Mouse (Mus musculus) heart, adult 18-20 months (tissue): ENCODE measurements around the gene Ces1h. TPM values are rescaled to one million over a fixed set of nuclear protein-coding genes. Genes with fewer than 3 reads are reported as not detected.

Source experiments
- DNase-seq, 2 experiments: peaks; one replicate each; pipeline ENCODE4 v3.0.0; 2021 to 2022; ENCODE audit warnings: mixed read lengths in 1 of 2
- long read RNA-seq, 2 experiments: library from polyadenylated mRNA; stranded (forward); transcript quantifications; one replicate each; pipeline ENCODE4 v2.0.0; 2021
- total RNA-seq, 2 experiments: library from RNA; stranded (reverse); gene quantifications; 2 replicates each; pipeline ENCODE4 v1.2.3; 2021

Ces1h gene
- total RNA-seq: not detected
- long read RNA-seq, experiment 1: 0 reads
- long read RNA-seq, experiment 2: 0 reads

DNA sequence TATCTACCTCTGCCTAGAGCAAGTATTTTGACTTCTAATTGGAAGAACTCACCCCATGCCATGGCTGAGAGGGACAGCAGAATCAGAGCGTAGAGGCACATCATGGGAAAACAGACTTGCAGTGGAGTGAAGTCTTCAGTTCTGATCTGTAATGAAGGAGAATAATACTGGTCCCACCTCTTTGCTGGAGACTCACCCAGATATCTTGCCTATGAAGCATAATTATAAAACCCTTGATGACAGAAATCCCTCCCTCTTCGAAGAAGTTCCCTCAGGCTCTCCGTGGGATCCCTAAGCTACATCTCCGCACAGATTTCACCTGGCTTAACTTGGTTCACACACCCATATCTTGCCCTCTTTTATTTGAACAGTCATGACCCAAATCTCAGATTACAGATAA lies at the start of gene Ces1h:
Gene Ces1h, minus strand, starts transcription at position 101 of the 400 bp plus-strand sequence.
- no peak for DNase-seq

DNA sequence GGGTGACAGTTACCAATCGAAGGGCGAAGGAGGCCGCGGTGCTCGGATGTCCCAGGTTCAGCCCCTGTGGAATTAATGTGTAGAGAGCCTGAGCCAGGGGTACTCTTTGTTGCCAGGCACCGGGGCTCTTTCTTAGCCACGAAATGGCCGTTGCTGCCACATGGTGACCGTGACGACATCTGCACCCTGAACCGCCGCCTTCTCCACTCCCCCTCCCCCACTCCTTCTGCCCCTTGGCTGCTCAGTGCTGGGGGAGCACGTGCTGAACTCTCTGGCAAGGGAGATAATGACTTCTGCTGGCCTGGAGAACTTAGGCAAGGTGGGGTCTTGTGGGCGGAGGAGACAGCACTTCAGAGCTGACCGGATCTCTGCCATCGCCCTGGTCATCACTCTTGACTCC lies 47.7 kb upstream of the Ces1h start:
- DNase-seq: no peak

DNA sequence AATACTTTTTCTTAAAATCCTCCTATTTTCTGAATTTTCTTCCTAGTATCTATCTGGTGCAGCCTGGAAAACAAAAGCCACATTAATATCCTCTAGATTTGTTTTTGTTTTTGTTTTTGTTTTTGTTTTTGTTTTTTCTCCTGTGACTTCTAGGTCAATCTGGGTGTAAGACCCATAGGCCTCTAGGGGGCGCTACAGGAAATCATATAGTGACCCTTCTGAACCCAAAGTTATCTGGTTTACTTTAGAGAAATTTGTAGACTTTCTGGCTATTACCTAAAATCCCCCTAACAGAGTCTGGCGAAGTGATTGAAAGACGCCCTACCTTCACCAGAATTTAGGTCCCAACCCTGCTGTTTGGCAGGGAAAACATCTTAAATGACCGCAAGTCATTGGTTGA lies 35.9 kb upstream of the Ces1h start:
- DNase-seq: no peak

DNA sequence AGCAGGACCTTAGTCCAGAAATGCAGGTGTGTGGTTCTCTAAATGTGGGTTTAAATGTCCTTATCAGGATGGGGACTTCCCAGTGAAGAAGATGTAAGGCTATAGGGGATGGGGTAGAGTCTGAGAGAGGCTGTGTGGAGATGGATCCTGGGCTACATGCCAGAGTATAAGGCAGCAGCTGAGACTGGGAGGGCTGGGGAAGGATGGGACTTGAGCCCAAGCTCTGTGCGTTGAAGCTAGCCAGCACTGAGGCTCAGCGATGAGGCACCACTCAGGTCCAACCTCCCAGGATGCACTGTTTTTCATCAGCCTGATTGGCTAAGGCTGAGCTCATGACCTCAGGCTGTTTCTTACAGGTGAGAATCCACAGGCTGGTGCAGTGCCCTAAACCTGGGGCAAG lies 29.3 kb upstream of the Ces1h start:
- DNase-seq: no peak

DNA sequence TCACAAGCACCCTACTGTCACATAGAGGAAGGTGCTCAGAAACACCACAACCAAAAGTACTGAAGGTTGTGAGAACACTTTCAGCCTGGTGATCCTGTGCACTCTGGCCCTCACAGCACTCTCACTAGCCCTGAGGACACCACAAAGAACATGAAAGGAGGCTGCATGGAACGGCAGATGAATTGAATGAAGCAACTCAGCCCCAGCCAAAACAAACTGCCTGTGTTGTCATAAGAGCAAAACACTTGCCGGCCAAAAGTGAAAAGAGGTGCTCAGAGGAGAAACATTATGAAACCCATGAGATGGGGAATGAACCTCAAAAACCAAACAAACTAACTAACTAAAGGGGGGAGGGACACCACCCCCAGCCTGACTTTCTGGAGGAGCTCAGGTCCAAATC lies 20.2 kb upstream of the Ces1h start:
- DNase-seq: no peak

DNA sequence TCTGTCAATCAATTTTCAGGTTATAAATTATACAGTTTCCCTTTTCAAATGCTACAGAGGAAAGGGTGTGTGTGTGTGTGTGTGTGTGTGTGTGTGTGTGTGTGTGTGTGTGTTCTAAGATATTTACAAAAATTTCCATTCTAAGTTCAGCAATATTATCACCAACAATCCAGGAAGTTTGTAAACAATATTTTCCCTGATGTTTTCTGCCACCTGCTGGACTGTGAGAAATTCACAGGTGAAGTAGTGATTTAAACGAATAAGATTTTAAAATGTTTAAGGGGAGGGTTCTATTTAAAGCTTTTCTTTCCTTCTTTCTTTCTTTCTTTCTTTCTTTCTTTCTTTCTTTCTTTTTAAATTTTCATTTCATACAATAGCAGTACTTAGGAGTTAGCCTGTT lies 18.5 kb upstream of the Ces1h start:
- peak; percentile 3 to 58 for DNase-seq

DNA sequence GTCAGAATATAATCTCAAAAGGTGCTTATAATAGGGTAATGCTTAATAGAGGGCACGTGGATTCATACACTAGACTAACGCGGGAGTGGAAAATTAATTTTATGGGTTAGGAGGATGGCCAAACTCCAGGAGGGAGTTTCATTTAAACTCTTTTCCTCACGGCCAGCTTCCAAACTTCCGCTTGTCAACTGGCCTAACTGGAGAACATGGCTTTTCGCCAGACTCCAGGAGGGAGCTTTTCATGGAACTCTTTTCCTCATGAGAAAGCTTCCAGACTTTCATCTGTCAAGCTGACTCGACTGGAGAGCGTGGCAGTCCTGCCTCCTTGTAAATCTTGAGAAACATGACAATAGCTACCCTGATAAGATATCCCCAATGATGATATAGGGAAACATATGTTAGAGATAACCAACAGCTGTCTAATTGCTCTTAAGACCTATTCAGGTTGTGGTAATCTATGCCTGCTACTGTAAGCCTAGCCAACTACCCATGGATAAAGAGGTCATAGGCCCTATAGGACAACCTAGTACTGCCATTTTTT lies 14.6 kb upstream of the Ces1h start:
- peak; percentile 9 to 13 for DNase-seq

DNA sequence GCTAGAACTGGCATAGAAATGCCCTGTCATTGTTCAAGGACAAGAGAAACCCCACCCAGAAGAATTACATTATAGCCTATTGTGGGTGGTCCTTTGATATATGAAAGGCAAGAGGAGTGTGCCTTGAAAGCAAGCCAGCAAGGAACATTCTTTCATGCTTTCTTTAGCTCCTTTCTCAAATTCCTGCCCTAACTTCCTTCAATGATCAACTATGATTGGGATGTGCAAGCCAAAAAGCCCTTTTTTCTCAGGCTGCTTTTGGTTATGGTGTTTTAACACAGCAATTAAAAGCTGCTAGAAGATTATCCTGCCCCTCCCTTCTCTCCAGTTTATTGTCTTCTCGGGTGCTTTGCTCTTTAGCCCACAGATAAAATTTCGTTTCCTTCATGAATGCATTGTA lies 10.0 kb downstream of the Ces1h start:
- DNase-seq: no peak

DNA sequence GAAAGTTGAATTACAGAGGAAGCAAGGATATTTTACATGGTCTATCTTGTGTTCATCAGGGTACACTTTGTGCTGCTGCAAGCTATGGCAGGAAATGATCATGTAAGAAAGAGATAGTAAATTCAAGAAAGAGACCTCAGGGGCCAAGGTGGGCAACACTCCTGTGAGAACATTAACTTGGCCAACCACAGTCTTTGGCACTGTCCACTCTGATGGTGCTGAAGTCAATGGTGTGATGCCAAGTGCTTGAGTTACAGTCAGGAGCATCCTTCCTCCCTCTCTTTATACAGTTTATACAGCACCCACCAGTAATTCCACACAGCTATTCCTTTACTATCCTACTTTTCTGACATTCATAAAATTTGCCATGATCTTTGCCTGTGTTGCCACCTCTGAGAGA lies 19.4 kb downstream of the Ces1h start:
- DNase-seq: peak in 1 of 2 experiments; percentile 8

DNA sequence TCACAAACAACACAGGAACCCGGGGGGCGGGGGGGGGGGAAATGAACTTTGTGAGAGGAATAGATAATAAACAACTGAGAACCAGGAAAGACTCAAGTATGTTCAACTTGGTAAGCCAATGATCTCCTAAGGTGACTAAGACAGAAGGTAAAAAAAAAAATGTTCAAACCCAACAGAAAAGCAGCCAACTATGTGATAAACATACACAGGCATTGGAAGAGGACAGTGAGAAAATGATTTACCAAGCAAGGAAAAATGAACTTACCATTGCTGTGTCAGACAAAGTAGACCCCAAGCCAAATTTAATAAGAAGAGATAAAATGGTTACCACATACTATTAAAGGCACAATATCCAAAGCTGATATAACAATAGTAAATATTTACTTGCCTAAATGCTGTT lies 40.0 kb downstream of the Ces1h start:
- DNase-seq: no peak

DNA sequence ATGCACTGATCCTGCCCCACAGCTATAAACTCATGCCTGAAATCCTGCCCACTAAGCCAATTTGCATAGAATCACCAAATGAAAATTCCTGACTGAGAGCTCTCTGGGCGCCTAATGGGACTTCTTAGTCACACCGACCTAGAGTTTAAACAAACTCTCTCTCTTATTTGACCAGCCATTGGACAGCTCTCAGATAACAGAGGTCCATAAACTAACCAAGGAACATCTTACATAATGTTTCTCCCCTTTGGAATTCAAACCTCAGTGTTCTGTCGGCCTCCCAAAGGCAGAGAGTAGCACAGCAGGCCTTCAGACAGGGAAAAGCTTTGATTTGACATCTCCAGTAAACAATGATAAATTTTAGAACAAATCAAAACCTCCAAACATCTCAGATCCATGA lies 42.3 kb downstream of the Ces1h start, which contains the start of gene Ces1g:
Gene Ces1g, minus strand, starts transcription at position 102 of the 400 bp plus-strand sequence.
- DNase-seq: no peak

DNA sequence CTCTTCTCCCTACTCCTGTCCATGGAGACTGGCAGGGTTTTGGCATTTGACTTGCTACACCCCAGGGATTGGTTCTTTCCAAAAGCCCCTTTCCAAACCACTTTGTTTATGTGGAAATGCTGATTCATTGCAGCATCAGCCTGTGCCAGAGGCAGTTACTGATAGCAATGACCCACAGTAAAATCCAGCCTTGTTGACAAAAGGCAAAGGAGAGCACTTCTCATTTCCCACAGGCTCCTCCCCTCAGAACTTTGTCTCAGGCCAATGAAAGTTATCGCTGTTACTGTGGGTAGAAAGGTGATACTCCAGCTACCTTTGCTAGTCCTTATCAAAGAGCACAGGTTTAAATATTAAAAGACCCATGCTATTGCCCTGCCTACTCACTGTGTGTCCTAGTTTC lies 46.8 kb downstream of the Ces1h start:
- DNase-seq: peak in 1 of 2 experiments; percentile 17

DNA sequence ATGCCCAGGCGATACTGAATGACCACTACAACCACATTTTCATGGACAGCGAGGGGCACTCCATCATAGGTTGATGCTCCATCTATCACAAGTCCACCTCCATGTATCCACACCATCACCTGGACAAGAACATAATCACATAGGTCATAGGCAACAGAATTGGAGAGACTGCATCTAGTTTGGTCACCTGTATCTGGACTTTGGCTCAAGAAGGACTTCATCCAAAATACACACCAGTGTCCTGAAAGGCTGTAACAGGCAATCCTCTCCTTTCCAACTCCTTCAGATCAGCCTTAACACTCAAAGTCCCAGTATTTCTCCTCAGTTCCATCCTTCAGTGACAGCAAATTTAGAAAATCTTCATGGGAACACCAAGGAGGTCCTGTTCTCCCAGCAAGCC lies 48.4 kb downstream of the Ces1h start:
- DNase-seq: no peak

DNA sequence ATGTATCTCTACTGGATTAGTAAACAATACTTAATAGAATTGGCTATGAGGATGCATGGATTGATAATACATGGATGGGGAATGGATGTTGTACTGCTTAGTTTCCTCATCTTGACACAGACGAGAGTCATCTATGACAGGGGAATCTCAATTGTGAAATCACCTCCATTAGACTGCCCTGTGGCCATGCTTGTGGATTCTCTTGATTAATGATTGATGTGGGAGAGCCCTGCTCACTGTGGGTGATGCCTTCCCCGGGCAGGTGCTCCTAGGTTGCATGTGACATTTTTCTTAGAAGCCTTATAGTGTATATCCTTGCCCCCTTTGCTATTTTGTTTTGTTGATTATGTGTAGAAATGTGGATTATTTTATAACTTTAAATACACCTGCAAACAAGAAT lies 54.4 kb downstream of the Ces1h start:
- no peak for DNase-seq

DNA sequence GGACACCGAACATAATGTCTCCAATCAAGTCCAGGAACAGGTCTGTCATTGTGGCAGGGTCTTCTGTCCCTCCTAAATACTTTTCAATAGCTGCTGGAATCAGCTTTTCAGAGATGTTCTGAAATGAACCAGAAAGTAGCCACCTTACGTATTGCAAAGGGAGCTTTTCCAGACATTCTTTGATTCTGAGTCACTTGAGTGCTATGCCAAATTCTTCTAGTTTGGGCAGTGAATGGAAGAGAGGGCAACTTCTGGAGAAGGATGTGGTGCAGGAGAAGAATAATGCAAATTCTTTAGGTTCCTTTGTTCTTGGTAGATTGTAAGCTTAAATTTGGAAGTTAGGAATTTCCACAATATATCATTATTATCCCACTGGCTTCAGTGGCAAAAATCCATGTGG lies 62.5 kb downstream of the Ces1h start:
- DNase-seq: no peak

DNA sequence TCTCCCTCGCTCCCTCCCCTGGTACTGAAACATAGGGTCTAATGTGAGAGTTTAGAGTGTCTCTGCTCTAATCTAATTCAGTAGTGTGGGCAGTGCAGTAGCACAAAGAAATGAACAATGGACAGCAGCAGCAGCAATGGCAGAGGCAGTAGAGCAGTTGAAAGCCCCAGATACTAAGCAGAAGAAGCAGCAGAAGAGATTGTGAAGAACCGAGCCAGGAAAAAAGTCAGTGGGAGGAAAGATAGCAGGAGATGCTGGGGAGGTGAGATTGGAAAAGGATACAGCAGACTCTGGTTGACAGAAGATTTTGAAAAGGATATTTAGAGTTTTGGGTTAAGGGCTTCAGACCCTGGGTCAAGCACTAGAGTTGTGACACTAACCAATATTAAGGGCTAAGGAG lies 64.0 kb downstream of the Ces1h start:
- DNase-seq: no peak

Other genes starting within 250 kb of the Ces1h start
- gene Ces1c, start 248.4 kb downstream of the Ces1h start, total RNA-seq: not detected
- 100 to 1,000 TPM; 229 to 343 TPM for gene Ces1d, start 181.9 kb downstream of the Ces1h start, total RNA-seq
- under 1 TPM; 0.67 to 0.97 TPM for gene Ces1e, start 150.1 kb downstream of the Ces1h start, total RNA-seq
- 1 to 10 TPM in 1 of 2 experiments, under 1 TPM in 1; 0.50 to 3.3 TPM for gene Ces1f, start 100.0 kb downstream of the Ces1h start, total RNA-seq
- gene Ces1g, start 42.4 kb downstream of the Ces1h start, total RNA-seq: under 1 TPM in 1 of 2 experiments, not detected in 1; 0.10 TPM
- gene Ces5a, start 156.1 kb upstream of the Ces1h start, total RNA-seq: not detected